ENCODE assay signal across 1 mouse cellular context in the genomic region with DNA sequence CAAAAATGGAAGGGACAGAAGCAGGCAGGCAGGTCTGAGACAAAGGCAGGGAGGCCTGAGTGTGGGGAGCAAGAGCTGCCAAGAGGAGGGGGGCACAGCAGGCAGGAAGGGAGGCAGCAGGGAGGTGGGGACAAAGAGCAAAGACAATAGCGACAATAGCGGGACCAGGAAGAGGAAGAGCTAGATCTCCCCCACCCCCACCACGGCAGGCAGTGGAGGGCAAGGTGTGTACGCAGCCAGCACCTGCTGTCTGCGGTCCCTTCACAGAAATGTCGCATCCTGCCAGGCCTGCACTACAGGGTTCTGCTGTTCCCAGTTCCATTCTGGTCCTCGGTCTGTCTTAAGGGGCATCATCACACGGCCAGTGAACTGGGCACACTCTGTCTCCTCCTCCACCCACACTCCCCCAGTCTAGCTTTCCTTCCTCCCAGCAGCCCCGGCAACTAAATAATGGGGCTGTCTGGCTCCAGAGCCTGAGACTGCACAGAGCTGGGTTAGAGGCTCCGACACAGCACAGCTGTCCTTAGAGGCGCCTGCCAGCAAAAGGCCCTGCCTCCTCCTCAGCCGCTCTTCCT.
TF ChIP-seq lines count a peak whose summit lies in the region.

No protein-coding gene starts in this region.

TF ChIP-seq in MEL, 35 proteins besides CTCF, POLR2A, EP300 and RAD21 (continued from another document):
- no peak for TF ChIP-seq E2F4 (IDR thresholded peaks at IDR 0.05; ENCODE audit: borderline replicate concordance, low read depth, low read length)
- TF ChIP-seq ELF1 (IDR thresholded peaks at IDR 0.05; ENCODE audit: low read depth, low read length), result peak; percentile 93
- peak; percentile 79 for TF ChIP-seq NELFE (IDR thresholded peaks at IDR 0.05; ENCODE audit: low read depth, low read length)
- 0 out of 2 replicates have a peak, but pooled peaks have one; percentile 17 for TF ChIP-seq MAFK (IDR thresholded peaks at IDR 0.05; ENCODE audit: borderline replicate concordance, low read depth, low read length)
- peak; percentile 18; the same call in 1 of the 2 replicates for TF ChIP-seq TAL1 (IDR thresholded peaks at IDR 0.05; ENCODE audit: low read length)
- TF ChIP-seq ETS1 (IDR thresholded peaks at IDR 0.05; ENCODE audit: low read depth, low read length), result no peak
- TF ChIP-seq CHD2 (IDR thresholded peaks at IDR 0.05; ENCODE audit: low read length), result no peak; the same call in 1 of the 2 replicates
- TF ChIP-seq GABPA (IDR thresholded peaks at IDR 0.05; ENCODE audit: low read depth, low read length), result no peak
- peak; percentile 68 for TF ChIP-seq HCFC1 (IDR thresholded peaks at IDR 0.05; ENCODE audit: low read depth, low read length)
- no peak for TF ChIP-seq UBTF (IDR thresholded peaks at IDR 0.05; ENCODE audit: borderline replicate concordance, insufficient read depth, low read depth, low read length)
- TF ChIP-seq MYB (IDR thresholded peaks at IDR 0.05; ENCODE audit: low read depth, low read length), result no peak; the same call in 1 of the 2 replicates
- no peak; the same call in 1 of the 2 replicates for TF ChIP-seq POLR2AphosphoS2 (IDR thresholded peaks at IDR 0.05; ENCODE audit: low read length)
- TF ChIP-seq SIN3A (IDR thresholded peaks at IDR 0.05; ENCODE audit: low read length), result peak; percentile 85; the same call in 1 of the 2 replicates
- TF ChIP-seq ZC3H11A (IDR thresholded peaks at IDR 0.05; ENCODE audit: low read depth, low read length), result no peak
- TF ChIP-seq ZNF384 (IDR thresholded peaks at IDR 0.05; ENCODE audit: low read depth, low read length), result no peak
- no peak for TF ChIP-seq MEF2A (IDR thresholded peaks at IDR 0.05; ENCODE audit: extremely low read depth, insufficient replicate concordance, low read depth, low read length, poor library complexity, severe bottlenecking)
- no peak for TF ChIP-seq POLR2AphosphoS5 (IDR thresholded peaks at IDR 0.05; ENCODE audit: borderline replicate concordance, low read depth, low read length)
- no peak; the same call in 1 of the 2 replicates for TF ChIP-seq KAT2A (conservative IDR thresholded peaks at IDR 0.05; ENCODE audit: low read depth, low read length)
- peak; percentile 82; the same call in 1 of the 2 replicates for TF ChIP-seq TBP (IDR thresholded peaks at IDR 0.05; ENCODE audit: low read depth, low read length)
- no peak for TF ChIP-seq ZKSCAN1 (IDR thresholded peaks at IDR 0.05; ENCODE audit: low read depth, low read length)
- no peak for TF ChIP-seq JUND (IDR thresholded peaks at IDR 0.05; ENCODE audit: low read depth, low read length)
